Comparison of ENCODE assay signal across 8 mouse cellular contexts in the genomic region with DNA sequence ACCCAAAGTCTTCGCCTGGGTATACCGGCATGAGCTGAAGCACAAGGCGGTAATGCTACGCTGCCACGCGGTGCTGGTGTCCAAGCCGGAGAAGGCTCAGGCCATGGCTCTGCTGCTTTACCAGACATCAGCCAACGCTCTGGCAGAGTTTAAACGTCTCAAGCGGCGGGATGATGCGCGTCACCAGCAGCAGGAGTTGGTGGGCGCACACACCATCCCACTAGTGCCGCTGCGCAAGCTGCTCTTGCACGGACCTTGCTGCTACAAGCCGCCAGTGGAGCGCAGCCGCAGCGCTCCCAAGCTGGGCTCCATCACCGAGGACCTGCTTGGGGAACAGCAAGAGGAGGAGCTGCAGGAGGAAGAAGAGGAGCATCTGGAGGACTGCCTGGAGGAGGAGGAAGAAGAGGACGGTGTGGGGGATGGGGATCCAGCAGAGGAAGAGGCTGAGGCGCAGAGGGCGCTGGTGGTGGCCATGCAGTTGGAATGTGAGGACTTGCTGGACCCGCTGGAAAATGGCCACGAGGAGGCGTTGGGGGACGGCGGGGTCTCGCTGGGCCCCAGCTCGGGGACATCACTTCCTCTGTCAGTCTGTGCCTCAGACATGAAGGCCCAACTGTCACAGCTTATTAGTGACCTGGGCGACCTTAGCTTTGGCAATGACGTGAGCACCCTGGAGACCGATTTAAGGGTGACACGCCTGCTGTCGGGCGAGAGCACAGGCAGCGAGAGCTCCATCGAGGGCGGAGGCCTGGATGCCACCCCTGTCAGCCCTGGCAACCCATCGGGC. TPM values are rescaled to one million over a fixed set of nuclear protein-coding genes. Genes with fewer than 3 reads are reported as not detected.
DNase-seq lines count a peak whose midpoint lies in the region; ATAC-seq and TF ChIP-seq lines count a peak whose summit lies in the region.

No protein-coding gene starts in this region.

- 27% methylated on average over 42 of the region's 42 CpGs for WGBS in thymus, adult 2 months
- WGBS in embryonic facial prominence, embryonic 14.5 days, result 8% methylated on average over 37 of the region's 42 CpGs
- WGBS in heart, embryonic 12.5 days, result 8% methylated on average over 42 of the region's 42 CpGs
- WGBS in kidney, embryonic 16.5 days, result 13% methylated on average over 42 of the region's 42 CpGs
- WGBS in liver, embryonic 15.5 days (ENCODE audit: insufficient replicate concordance), result 6% methylated on average over 42 of the region's 42 CpGs
- WGBS in neural tube, embryonic 14.5 days, result 7% methylated on average over 42 of the region's 42 CpGs

- peak overlapping the region; percentile 42; the same call in 1 of the 2 replicates for H3K27ac ChIP-seq in thymus, adult 2 months (ENCODE audit: control insufficient read depth, insufficient read depth, low read length)
- H3K27ac ChIP-seq in embryonic facial prominence, embryonic 14.5 days (replicated peaks; ENCODE audit: low read depth, low read length), result peak overlapping the region; percentile 44
- peak overlapping the region; percentile 44; the same call in 1 of the 2 replicates for H3K27ac ChIP-seq in heart, embryonic 12.5 days (ENCODE audit: poor library complexity, severe bottlenecking)
- H3K27ac ChIP-seq in kidney, embryonic 16.5 days (ENCODE audit: low read length), result peak overlapping the region; percentile 48
- H3K27ac ChIP-seq in liver, embryonic 15.5 days (replicated peaks), result peak overlapping the region; percentile 48; the same call in 1 of the 2 replicates
- H3K27ac ChIP-seq in neural tube, embryonic 14.5 days (ENCODE audit: low read depth, low read length), result 0 out of 2 replicates have a peak overlapping the region, but pooled peaks have one; percentile 17

- peak overlapping the region; percentile 74 for H3K4me3 ChIP-seq in thymus, adult 2 months (ENCODE audit: control insufficient read depth, insufficient read depth, low read length)
- H3K4me3 ChIP-seq in embryonic facial prominence, embryonic 14.5 days (ENCODE audit: low read depth, low read length), result peak overlapping the region; percentile 61
- H3K4me3 ChIP-seq in heart, embryonic 12.5 days, result peak overlapping the region; percentile 82
- peak overlapping the region; percentile 80 for H3K4me3 ChIP-seq in kidney, embryonic 16.5 days (ENCODE audit: low read length)
- peak overlapping the region; percentile 57 for H3K4me3 ChIP-seq in liver, embryonic 15.5 days (replicated peaks)
- H3K4me3 ChIP-seq in neural tube, embryonic 14.5 days (ENCODE audit: low read depth, low read length), result peak overlapping the region; percentile 63

- H3K4me2 ChIP-seq in embryonic facial prominence, embryonic 14.5 days (ENCODE audit: low read depth, low read length), result peak overlapping the region; percentile 96
- peak overlapping the region; percentile 94 for H3K4me2 ChIP-seq in heart, embryonic 12.5 days
- peak overlapping the region; percentile 88 for H3K4me2 ChIP-seq in kidney, embryonic 16.5 days (replicated peaks; ENCODE audit: low read depth, low read length)
- peak overlapping the region; percentile 70 for H3K4me2 ChIP-seq in liver, embryonic 15.5 days
- H3K4me2 ChIP-seq in neural tube, embryonic 14.5 days (ENCODE audit: low read depth, low read length), result peak overlapping the region; percentile 91

- peak overlapping the region; percentile 77 for H3K9ac ChIP-seq in embryonic facial prominence, embryonic 14.5 days (ENCODE audit: low read depth, low read length)
- H3K9ac ChIP-seq in heart, embryonic 12.5 days, result peak overlapping the region; percentile 84
- peak overlapping the region; percentile 82 for H3K9ac ChIP-seq in kidney, embryonic 16.5 days (replicated peaks; ENCODE audit: low read length)
- H3K9ac ChIP-seq in liver, embryonic 15.5 days, result no peak overlapping the region
- peak overlapping the region; percentile 64 for H3K9ac ChIP-seq in neural tube, embryonic 14.5 days (replicated peaks; ENCODE audit: low read depth, low read length)

- no peak for ATAC-seq in embryonic facial prominence, embryonic 14.5 days (ENCODE audit: low read depth)
- ATAC-seq in heart, embryonic 12.5 days (ENCODE audit: insufficient number of reproducible peaks, low FRiP score), result 0 out of 2 replicates have a peak, but pooled peaks have one; percentile 15
- no peak for ATAC-seq in kidney, embryonic 16.5 days (ENCODE audit: low FRiP score, low TSS enrichment)
- ATAC-seq in liver, embryonic 15.5 days (ENCODE audit: insufficient read depth), result no peak
- ATAC-seq in neural tube, embryonic 14.5 days (ENCODE audit: low read depth), result 0 out of 2 replicates have a peak, but pooled peaks have one; percentile 16

- no peaks in the 10 kb centered on the region; the same call in 1 of the 2 replicates for H3K27me3 ChIP-seq in thymus, adult 2 months (ENCODE audit: control insufficient read depth, insufficient read depth, low read length)
- peaks cover 6% of the 10 kb centered on the region; the same call in 1 of the 2 replicates for H3K27me3 ChIP-seq in embryonic facial prominence, embryonic 14.5 days (replicated peaks; ENCODE audit: control insufficient read depth, insufficient read depth, low read length)
- H3K27me3 ChIP-seq in heart, embryonic 12.5 days (replicated peaks), result no peaks in the 10 kb centered on the region; the same call in 1 of the 2 replicates
- H3K27me3 ChIP-seq in kidney, embryonic 16.5 days (ENCODE audit: insufficient read depth, low read length), result peaks cover 7% of the 10 kb centered on the region
- peaks cover 68% of the 10 kb centered on the region for H3K27me3 ChIP-seq in liver, embryonic 15.5 days
- peaks cover 5% of the 10 kb centered on the region for H3K27me3 ChIP-seq in neural tube, embryonic 14.5 days (ENCODE audit: control insufficient read depth, insufficient read depth, low read length)

- TF ChIP-seq CTCF in thymus, adult 2 months (IDR thresholded peaks at IDR 0.05; ENCODE audit: borderline replicate concordance, control insufficient read depth, extremely low read depth, insufficient read depth, low read length, poor library complexity), result 0 out of 2 replicates have a peak, but pooled peaks have one; percentile 13

- H3K9me3 ChIP-seq in embryonic facial prominence, embryonic 14.5 days (ENCODE audit: control insufficient read depth, low read length), result no peaks in the 10 kb centered on the region
- no peaks in the 10 kb centered on the region for H3K9me3 ChIP-seq in heart, embryonic 12.5 days (replicated peaks)
- H3K9me3 ChIP-seq in kidney, embryonic 16.5 days (ENCODE audit: low read length), result no peaks in the 10 kb centered on the region
- no peaks in the 10 kb centered on the region for H3K9me3 ChIP-seq in liver, embryonic 15.5 days (replicated peaks)
- H3K9me3 ChIP-seq in neural tube, embryonic 14.5 days (ENCODE audit: control insufficient read depth, low read length), result no peaks in the 10 kb centered on the region

- H3K36me3 ChIP-seq in thymus, adult 2 months (ENCODE audit: control insufficient read depth, insufficient read depth, low read length), result no peaks in the 10 kb centered on the region
- no peaks in the 10 kb centered on the region for H3K36me3 ChIP-seq in embryonic facial prominence, embryonic 14.5 days (ENCODE audit: control insufficient read depth, insufficient read depth, low read length)
- no peaks in the 10 kb centered on the region for H3K36me3 ChIP-seq in heart, embryonic 12.5 days
- H3K36me3 ChIP-seq in kidney, embryonic 16.5 days (ENCODE audit: insufficient read depth, low read length), result no peaks in the 10 kb centered on the region
- no peaks in the 10 kb centered on the region for H3K36me3 ChIP-seq in liver, embryonic 15.5 days (replicated peaks)
- H3K36me3 ChIP-seq in neural tube, embryonic 14.5 days (ENCODE audit: control insufficient read depth, insufficient read depth, low read length), result no peaks in the 10 kb centered on the region

- peaks cover 33% of the 10 kb centered on the region for H3K4me1 ChIP-seq in thymus, adult 2 months (replicated peaks; ENCODE audit: control insufficient read depth, insufficient read depth, low read length)
- peaks cover 56% of the 10 kb centered on the region for H3K4me1 ChIP-seq in embryonic facial prominence, embryonic 14.5 days (ENCODE audit: control insufficient read depth, insufficient read depth, low read length)
- peaks cover 46% of the 10 kb centered on the region for H3K4me1 ChIP-seq in heart, embryonic 12.5 days (replicated peaks)
- peaks cover 62% of the 10 kb centered on the region for H3K4me1 ChIP-seq in kidney, embryonic 16.5 days (ENCODE audit: insufficient read depth, low read length)
- peaks cover 37% of the 10 kb centered on the region for H3K4me1 ChIP-seq in liver, embryonic 15.5 days (replicated peaks)
- H3K4me1 ChIP-seq in neural tube, embryonic 14.5 days (ENCODE audit: control insufficient read depth, insufficient read depth, low read length), result peaks cover 15% of the 10 kb centered on the region

- TF ChIP-seq POLR2A in thymus, adult 2 months (IDR thresholded peaks at IDR 0.05; ENCODE audit: control insufficient read depth, extremely low read depth, insufficient read depth, low read length, poor library complexity), result no peak

- peak; percentile 27 for DNase-seq in thymus, adult 2 months
- DNase-seq in thymus, adult 18-20 months, result no peak
- peak; percentile 65 for DNase-seq in embryonic facial prominence, embryonic 14.5 days (ENCODE audit: low spot score)
- peak; percentile 29 for DNase-seq in thymus, postnatal 25 days

RNA-seq across cellular contexts. Expression of gene Fam43a, which starts 1.7 kb away (rescaled TPM):
- 17.0 and 22.3 TPM in 2 replicates for polyA plus RNA-seq in thymus, adult 2 months (2012; rRNA removed)
- 12.1 and 15.2 TPM in 2 replicates for polyA plus RNA-seq in embryonic facial prominence, embryonic 14.5 days (2014; fragmentation: Nextera tagmentation; extraction: Ambion mirVana)
- polyA plus RNA-seq in heart, embryonic 12.5 days (2016; fragmentation: Nextera tagmentation; extraction: Ambion mirVana), result 14.5 and 15.4 TPM in 2 replicates
- 25.2 and 26.0 TPM in 2 replicates for polyA plus RNA-seq in kidney, embryonic 16.5 days (2015; fragmentation: Nextera tagmentation; extraction: Ambion mirVana)
- polyA plus RNA-seq in liver, embryonic 15.5 days (2015; fragmentation: Nextera tagmentation; extraction: Ambion mirVana), result 5.2 and 6.0 TPM in 2 replicates
- 8.8 and 11.2 TPM in 2 replicates for polyA plus RNA-seq in neural tube, embryonic 14.5 days (2014; fragmentation: Nextera tagmentation; extraction: Ambion mirVana)

RNA-seq across cellular contexts. Expression of gene Lsg1, which starts 13.8 kb away (rescaled TPM):
- 17.4 and 20.0 TPM in 2 replicates for polyA plus RNA-seq in thymus, adult 2 months (2012; rRNA removed)
- 52.2 and 59.3 TPM in 2 replicates for polyA plus RNA-seq in embryonic facial prominence, embryonic 14.5 days (2014; fragmentation: Nextera tagmentation; extraction: Ambion mirVana)
- polyA plus RNA-seq in heart, embryonic 12.5 days (2016; fragmentation: Nextera tagmentation; extraction: Ambion mirVana), result 42.9 and 48.1 TPM in 2 replicates
- 62.2 and 69.0 TPM in 2 replicates for polyA plus RNA-seq in kidney, embryonic 16.5 days (2015; fragmentation: Nextera tagmentation; extraction: Ambion mirVana)
- polyA plus RNA-seq in liver, embryonic 15.5 days (2015; fragmentation: Nextera tagmentation; extraction: Ambion mirVana), result 19.2 and 20.6 TPM in 2 replicates
- polyA plus RNA-seq in neural tube, embryonic 14.5 days (2014; fragmentation: Nextera tagmentation; extraction: Ambion mirVana), result 43.9 and 49.0 TPM in 2 replicates

RNA-seq across cellular contexts. Expression of gene Tmem44, which starts 50.6 kb away (rescaled TPM):
- polyA plus RNA-seq in thymus, adult 2 months (2012; rRNA removed), result 1.4 and 3.1 TPM in 2 replicates
- polyA plus RNA-seq in embryonic facial prominence, embryonic 14.5 days (2014; fragmentation: Nextera tagmentation; extraction: Ambion mirVana), result 13.8 and 20.7 TPM in 2 replicates
- polyA plus RNA-seq in heart, embryonic 12.5 days (2016; fragmentation: Nextera tagmentation; extraction: Ambion mirVana), result 23.8 and 26.9 TPM in 2 replicates
- 16.8 and 19.7 TPM in 2 replicates for polyA plus RNA-seq in kidney, embryonic 16.5 days (2015; fragmentation: Nextera tagmentation; extraction: Ambion mirVana)
- 0.90 and 0.92 TPM in 2 replicates for polyA plus RNA-seq in liver, embryonic 15.5 days (2015; fragmentation: Nextera tagmentation; extraction: Ambion mirVana)
- 65.0 and 73.8 TPM in 2 replicates for polyA plus RNA-seq in neural tube, embryonic 14.5 days (2014; fragmentation: Nextera tagmentation; extraction: Ambion mirVana)

Comparison
In these comparisons a context has a peak if more than half of its experiments do, and no peak if none do; other contexts are left out.
1. DNase-seq: peak in thymus, adult 2 months (single experiment), embryonic facial prominence, embryonic 14.5 days (single experiment) and thymus, postnatal 25 days (single experiment); none in thymus, adult 18-20 months (0 of 2).
2. ATAC-seq: peak in heart, embryonic 12.5 days (single experiment) and neural tube, embryonic 14.5 days (single experiment); none in embryonic facial prominence, embryonic 14.5 days (single experiment), kidney, embryonic 16.5 days (single experiment) and liver, embryonic 15.5 days (single experiment).
3. Peak in every context shown above with its lines, with median percentiles within 50 percentile points of each other: H3K27ac ChIP-seq, H3K4me3 ChIP-seq and H3K4me2 ChIP-seq.